Mouse (Mus musculus): ENCODE measurements around the gene Pspn. TPM values are rescaled to one million over a fixed set of nuclear protein-coding genes. Genes with fewer than 3 reads are reported as not detected.

Gene Pspn
- polyA plus RNA-seq, 1 experiment from 2014 or later: not detected

- ATAC-seq: peak; percentile 88
- 46% methylated on average over 1 of the region's 1 CpGs for WGBS
- no peak overlapping the region for H3K9ac ChIP-seq (ENCODE audit: low read depth, low read length)
- no peak overlapping the region for H3K4me2 ChIP-seq (ENCODE audit: low read depth, low read length)
- H3K27ac ChIP-seq (ENCODE audit: low read length): no peak overlapping the region
- no peaks in the 10 kb centered on the region for H3K4me1 ChIP-seq (ENCODE audit: control insufficient read depth, insufficient read depth, low read length)
- no peaks in the 10 kb centered on the region for H3K9me3 ChIP-seq (ENCODE audit: control insufficient read depth, low read length)
- H3K36me3 ChIP-seq (ENCODE audit: control insufficient read depth, insufficient read depth, low read length): no peaks in the 10 kb centered on the region
- no peaks in the 10 kb centered on the region for H3K27me3 ChIP-seq (replicated peaks; ENCODE audit: control insufficient read depth, insufficient read depth, low read length)
- no peak overlapping the region for H3K4me3 ChIP-seq (ENCODE audit: low read length)
Observed at GRCm38 (mm10) chr17:56952639-56953038, 47.2 kb downstream of the Pspn start.

DNA sequence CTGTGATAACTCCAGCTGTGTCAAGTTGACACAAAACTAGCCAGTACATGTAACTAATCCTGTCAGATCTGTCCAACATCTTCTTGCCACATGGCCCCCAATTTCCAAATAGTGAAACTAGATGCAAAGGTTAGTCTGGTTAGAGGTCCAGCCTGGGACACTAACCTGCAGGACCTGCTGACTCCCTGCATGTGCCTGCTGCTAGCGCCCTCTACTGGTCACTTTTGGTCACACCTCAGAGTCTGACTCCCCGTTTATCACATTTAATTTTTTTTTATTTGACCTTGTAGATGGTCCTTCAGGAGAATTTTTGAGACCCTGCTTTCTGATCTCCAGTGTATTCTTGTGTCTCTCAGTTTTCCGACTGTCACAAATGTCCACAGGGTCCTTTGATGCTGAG, 48.9 kb downstream of the Pspn start:
- Histone ChIP-seq H3K36me3 (ENCODE audit: control insufficient read depth, insufficient read depth, low read length) (no peaks in the 10 kb centered on the region), H3K9me3 (ENCODE audit: control insufficient read depth, low read length) (0 out of 2 replicates have a peak, but pooled peaks cover 4% of the 10 kb centered on the region), H3K4me2 (ENCODE audit: low read depth, low read length) (no peak overlapping the region), H3K27ac (ENCODE audit: low read length) (no peak overlapping the region), H3K27me3 (replicated peaks; ENCODE audit: control insufficient read depth, insufficient read depth, low read length) (no peaks in the 10 kb centered on the region), H3K9ac (ENCODE audit: low read depth, low read length) (no peak overlapping the region), H3K4me1 (ENCODE audit: control insufficient read depth, insufficient read depth, low read length) (no peaks in the 10 kb centered on the region), H3K4me3 (ENCODE audit: low read length) (no peak overlapping the region)
- 21% methylated on average over 3 of the region's 3 CpGs for WGBS
- ATAC-seq: no peak

Other genes starting within 250 kb of the Pspn start
- gene Nrtn, start 242.5 kb downstream of the Pspn start, polyA plus RNA-seq (2015; fragmentation: Nextera tagmentation; extraction: Ambion mirVana): 7.0 and 7.9 TPM in 2 replicates
- gene Dus3l, start 235.3 kb downstream of the Pspn start, polyA plus RNA-seq (2015; fragmentation: Nextera tagmentation; extraction: Ambion mirVana): 37.6 and 40.0 TPM in 2 replicates
- gene Prr22, start 229.8 kb downstream of the Pspn start, polyA plus RNA-seq (2015; fragmentation: Nextera tagmentation; extraction: Ambion mirVana): 0.84 and 1.6 TPM in 2 replicates
- 2.5 and 3.4 TPM in 2 replicates for gene Rfx2, start 169.0 kb downstream of the Pspn start, polyA plus RNA-seq (2015; fragmentation: Nextera tagmentation; extraction: Ambion mirVana)
- not detected in 2 replicates for gene Acsbg2, start 125.6 kb downstream of the Pspn start, polyA plus RNA-seq (2015; fragmentation: Nextera tagmentation; extraction: Ambion mirVana)
- gene 1700061G19Rik, start 124.5 kb downstream of the Pspn start, polyA plus RNA-seq (2015; fragmentation: Nextera tagmentation; extraction: Ambion mirVana): 0.12 and 0.17 TPM in 2 replicates
- 22.6 and 26.2 TPM in 2 replicates for gene Mllt1, start 64.6 kb downstream of the Pspn start, polyA plus RNA-seq (2015; fragmentation: Nextera tagmentation; extraction: Ambion mirVana)
- 0.65 and 0.88 TPM in 2 replicates for gene Acer1, start 17.9 kb downstream of the Pspn start, polyA plus RNA-seq (2015; fragmentation: Nextera tagmentation; extraction: Ambion mirVana)
- 157 and 174 TPM in 2 replicates for gene Clpp, start 9.7 kb downstream of the Pspn start, polyA plus RNA-seq (2015; fragmentation: Nextera tagmentation; extraction: Ambion mirVana)
- gene Alkbh7, start 2.7 kb downstream of the Pspn start, polyA plus RNA-seq (2015; fragmentation: Nextera tagmentation; extraction: Ambion mirVana): 41.7 and 43.7 TPM in 2 replicates
- 57.9 and 60.9 TPM in 2 replicates for gene Gtf2f1, start 11.3 kb upstream of the Pspn start, polyA plus RNA-seq (2015; fragmentation: Nextera tagmentation; extraction: Ambion mirVana)
- gene Gm17949, start 11.5 kb upstream of the Pspn start, polyA plus RNA-seq (2015; fragmentation: Nextera tagmentation; extraction: Ambion mirVana): 0.37 and 0.58 TPM in 2 replicates
- 15.7 and 16.7 TPM in 2 replicates for gene Khsrp, start 31.5 kb upstream of the Pspn start, polyA plus RNA-seq (2015; fragmentation: Nextera tagmentation; extraction: Ambion mirVana)
- gene Slc25a41, start 41.6 kb upstream of the Pspn start, polyA plus RNA-seq (2015; fragmentation: Nextera tagmentation; extraction: Ambion mirVana): not detected in 2 replicates
- 113 TPM in 2 replicates for gene Crb3, start 59.1 kb upstream of the Pspn start, polyA plus RNA-seq (2015; fragmentation: Nextera tagmentation; extraction: Ambion mirVana)
- gene Slc25a23, start 59.8 kb upstream of the Pspn start, polyA plus RNA-seq (2015; fragmentation: Nextera tagmentation; extraction: Ambion mirVana): 5.7 and 6.7 TPM in 2 replicates
- 7.4 and 8.1 TPM in 2 replicates for gene Dennd1c, start 78.5 kb upstream of the Pspn start, polyA plus RNA-seq (2015; fragmentation: Nextera tagmentation; extraction: Ambion mirVana)
- gene Tubb4a, start 87.8 kb upstream of the Pspn start, polyA plus RNA-seq (2015; fragmentation: Nextera tagmentation; extraction: Ambion mirVana): 20.3 and 22.6 TPM in 2 replicates
- gene Tnfsf9, start 105.3 kb upstream of the Pspn start, polyA plus RNA-seq (2015; fragmentation: Nextera tagmentation; extraction: Ambion mirVana): 6.0 and 6.2 TPM in 2 replicates
- gene Cd70, start 149.8 kb upstream of the Pspn start, polyA plus RNA-seq (2015; fragmentation: Nextera tagmentation; extraction: Ambion mirVana): not detected in 2 replicates
- gene Tnfsf14, start 194.2 kb upstream of the Pspn start, polyA plus RNA-seq (2015; fragmentation: Nextera tagmentation; extraction: Ambion mirVana): 0.21 and 0.43 TPM in 2 replicates
- 5.0 and 8.2 TPM in 2 replicates for gene C3, start 228.1 kb upstream of the Pspn start, polyA plus RNA-seq (2015; fragmentation: Nextera tagmentation; extraction: Ambion mirVana)
- gene Gpr108, start 248.4 kb upstream of the Pspn start, polyA plus RNA-seq (2015; fragmentation: Nextera tagmentation; extraction: Ambion mirVana): 34.9 and 37.0 TPM in 2 replicates
- 46.9 and 47.4 TPM in 2 replicates for gene Trip10, start 249.4 kb upstream of the Pspn start, polyA plus RNA-seq (2015; fragmentation: Nextera tagmentation; extraction: Ambion mirVana)